Mouse (Mus musculus) hindbrain, embryonic 16.5 days (tissue): ENCODE results near the gene Sgsm3. TPM values are rescaled to one million over a fixed set of nuclear protein-coding genes. Genes with fewer than 3 reads are reported as not detected.

Experiments used
- ATAC-seq: fragments of 200-750 bp; cut with Nextera tagmentation; 2 replicates; pipeline ENCODE4 v1.8.0; 2017; ENCODE audit warnings: moderate TSS enrichment, moderate library complexity
- H3K27ac ChIP-seq: fragments of 300-500 bp; sonication (generic); 2 replicates; pipeline ENCODE4 v1.5.1; 2014; ENCODE audit warnings: low read depth, mild to moderate bottlenecking, control low read depth, low read length, moderate library complexity
- H3K27me3 ChIP-seq: fragments of 300-500 bp; sonication (generic); replicated peaks from 2 replicates; pipeline ENCODE4 v1.6.1; 2014; ENCODE audit warnings: low read length; ENCODE audit not compliant: control insufficient read depth, insufficient read depth
- H3K36me3 ChIP-seq: fragments of 300-500 bp; sonication (generic); 2 replicates; pipeline ENCODE4 v1.6.1; 2014; ENCODE audit warnings: mild to moderate bottlenecking, low read length, moderate library complexity, mixed read lengths; ENCODE audit not compliant: control insufficient read depth, insufficient read depth
- H3K4me1 ChIP-seq: fragments of 300-500 bp; sonication (generic); 2 replicates; pipeline ENCODE4 v1.6.1; 2014; ENCODE audit warnings: low read depth, low read length; ENCODE audit not compliant: control insufficient read depth, insufficient read depth
- H3K4me2 ChIP-seq: fragments of 300-500 bp; sonication (generic); 2 replicates; pipeline ENCODE4 v1.6.1; 2014; ENCODE audit warnings: mild to moderate bottlenecking, low read length, control low read depth, moderate library complexity
- H3K4me3 ChIP-seq: fragments of 300-500 bp; sonication (generic); 2 replicates; pipeline ENCODE4 v1.5.1; 2014; ENCODE audit warnings: mild to moderate bottlenecking, low read length, control low read depth, moderate library complexity
- H3K9ac ChIP-seq: fragments of 300-500 bp; sonication (generic); 2 replicates; pipeline ENCODE4 v1.6.1; 2014; ENCODE audit warnings: low read depth, mild to moderate bottlenecking, control low read depth, low read length, moderate library complexity
- H3K9me3 ChIP-seq: fragments of 300-500 bp; sonication (generic); 2 replicates; pipeline ENCODE4 v1.6.1; 2014; ENCODE audit warnings: mild to moderate bottlenecking, low read length, moderate library complexity; ENCODE audit not compliant: control insufficient read depth
- WGBS: fragments of 180-500 bp; shearing (Covaris S2); extraction: QIAGEN DNeasy Blood & Tissue Kit; methylation state at CpG from one replicate; pipeline ENCODE4 v1.1.7; 2014; 5-methylcytosine and 5-hydroxymethylcytosine counted together
- polyA plus RNA-seq: library from polyadenylated mRNA; unstranded; fragments of >200 nt; fragmentation: Nextera tagmentation; extraction: Ambion mirVana; gene quantifications from 2 replicates; pipeline ENCODE4 v1.2.1, GENCODE M21; 2015

The Sgsm3 gene
- polyA plus RNA-seq, 1 experiment from 2014 or later = 85.1 TPM

GRCm38 (mm10) chr15:81013186-81013585 lies 35.6 kb downstream of the Sgsm3 start:
- no peak overlapping the region for H3K4me3 ChIP-seq
- H3K9ac ChIP-seq = no peak overlapping the region
- 94% methylated on average over 7 of the region's 7 CpGs for WGBS
- ATAC-seq = no peak
- peaks cover 49% of the 10 kb centered on the region for H3K36me3 ChIP-seq
- H3K4me2 ChIP-seq = no peak overlapping the region
- H3K27me3 ChIP-seq = no peaks in the 10 kb centered on the region
- H3K4me1 ChIP-seq = no peaks in the 10 kb centered on the region
- H3K9me3 ChIP-seq = no peaks in the 10 kb centered on the region
- no peak overlapping the region for H3K27ac ChIP-seq

GRCm38 (mm10) chr15:81015068-81015744 lies 37.6 kb downstream of the Sgsm3 start:
- no peak for ATAC-seq
- Histone ChIP-seq H3K4me3 (no peak overlapping the region), H3K4me2 (no peak overlapping the region), H3K4me1 (no peaks in the 10 kb centered on the region), H3K27ac (no peak overlapping the region), H3K27me3 (no peaks in the 10 kb centered on the region), H3K36me3 (peaks cover 43% of the 10 kb centered on the region), H3K9me3 (no peaks in the 10 kb centered on the region), H3K9ac (no peak overlapping the region)
- 93% methylated on average over 5 of the region's 5 CpGs for WGBS

- no peaks in the 10 kb centered on the region for H3K27me3 ChIP-seq
- no peak overlapping the region for H3K4me3 ChIP-seq
- peaks cover 43% of the 10 kb centered on the region for H3K36me3 ChIP-seq
- H3K9ac ChIP-seq = no peak overlapping the region
- ATAC-seq = no peak
- no peaks in the 10 kb centered on the region for H3K9me3 ChIP-seq
- H3K27ac ChIP-seq = no peak overlapping the region
- 93% methylated on average over 10 of the region's 10 CpGs for WGBS
- H3K4me1 ChIP-seq = no peaks in the 10 kb centered on the region
- H3K4me2 ChIP-seq = no peak overlapping the region
These were observed 38.9 kb downstream of the Sgsm3 start for GRCm38 (mm10) chr15:81016488-81016887.

- H3K36me3 ChIP-seq = peaks cover 39% of the 10 kb centered on the region
- ATAC-seq = no peak
These were observed 39.7 kb downstream of the Sgsm3 start for GRCm38 (mm10) chr15:81017308-81017707.

GRCm38 (mm10) chr15:81021377-81021776 lies 43.8 kb downstream of the Sgsm3 start:
- WGBS = 88% methylated on average over 6 of the region's 6 CpGs
- no peaks in the 10 kb centered on the region for H3K4me1 ChIP-seq
- H3K4me2 ChIP-seq = no peak overlapping the region
- no peak for ATAC-seq
- no peak overlapping the region for H3K4me3 ChIP-seq
- H3K27ac ChIP-seq = no peak overlapping the region
- H3K27me3 ChIP-seq = no peaks in the 10 kb centered on the region
- H3K36me3 ChIP-seq = peaks cover 20% of the 10 kb centered on the region
- H3K9ac ChIP-seq = no peak overlapping the region
- no peaks in the 10 kb centered on the region for H3K9me3 ChIP-seq

More at GRCm38 (mm10) chr15:81017308-81017707, 39.7 kb downstream of the Sgsm3 start:
- Histone ChIP-seq H3K9ac (no peak overlapping the region), H3K27me3 (no peaks in the 10 kb centered on the region), H3K9me3 (no peaks in the 10 kb centered on the region), H3K4me1 (no peaks in the 10 kb centered on the region), H3K27ac (no peak overlapping the region), H3K4me2 (no peak overlapping the region), H3K4me3 (no peak overlapping the region)
- WGBS = 89% methylated on average over 7 of the region's 7 CpGs

- no peak overlapping the region for H3K4me3 ChIP-seq
- H3K27me3 ChIP-seq = no peaks in the 10 kb centered on the region
- 92% methylated on average over 7 of the region's 7 CpGs for WGBS
- H3K27ac ChIP-seq = no peak overlapping the region
- no peaks in the 10 kb centered on the region for H3K4me1 ChIP-seq
- no peaks in the 10 kb centered on the region for H3K9me3 ChIP-seq
- H3K9ac ChIP-seq = no peak overlapping the region
- ATAC-seq = no peak
- H3K36me3 ChIP-seq = peaks cover 15% of the 10 kb centered on the region; the same call in 1 of the 2 replicates
- H3K4me2 ChIP-seq = no peak overlapping the region
These were observed 44.9 kb downstream of the Sgsm3 start for GRCm38 (mm10) chr15:81022437-81022836.

- Histone ChIP-seq H3K36me3 (peaks cover 7% of the 10 kb centered on the region; the same call in 1 of the 2 replicates), H3K9ac (no peak overlapping the region), H3K27me3 (no peaks in the 10 kb centered on the region), H3K4me1 (peaks cover 3% of the 10 kb centered on the region; the same call in 1 of the 2 replicates), H3K4me2 (no peak overlapping the region), H3K4me3 (no peak overlapping the region), H3K9me3 (no peaks in the 10 kb centered on the region), H3K27ac (no peak overlapping the region)
- ATAC-seq = no peak
- WGBS = 92% methylated on average over 9 of the region's 9 CpGs
These were observed 46.3 kb downstream of the Sgsm3 start for GRCm38 (mm10) chr15:81023842-81024241.

GRCm38 (mm10) chr15:81026901-81027300 lies 49.3 kb downstream of the Sgsm3 start:
- H3K27me3 ChIP-seq = no peaks in the 10 kb centered on the region
- WGBS = 81% methylated on average over 5 of the region's 5 CpGs
- no peak overlapping the region for H3K4me3 ChIP-seq
- H3K27ac ChIP-seq = no peak overlapping the region; the same call in 1 of the 2 replicates
- peaks cover 3% of the 10 kb centered on the region; the same call in 1 of the 2 replicates for H3K4me1 ChIP-seq
- H3K9ac ChIP-seq = no peak overlapping the region
- H3K4me2 ChIP-seq = no peak overlapping the region
- H3K9me3 ChIP-seq = no peaks in the 10 kb centered on the region
- H3K36me3 ChIP-seq = no peaks in the 10 kb centered on the region
- ATAC-seq = no peak

GRCm38 (mm10) chr15:81027378-81028173 lies 50.0 kb downstream of the Sgsm3 start:
- Histone ChIP-seq H3K27me3 (no peaks in the 10 kb centered on the region), H3K4me1 (peaks cover 3% of the 10 kb centered on the region; the same call in 1 of the 2 replicates), H3K9ac (no peak overlapping the region), H3K4me3 (no peak overlapping the region), H3K27ac (peak overlapping the region; percentile 9; the same call in 1 of the 2 replicates), H3K9me3 (no peaks in the 10 kb centered on the region), H3K4me2 (no peak overlapping the region), H3K36me3 (no peaks in the 10 kb centered on the region)
- WGBS = 37% methylated on average over 8 of the region's 8 CpGs
- peak; percentile 68 for ATAC-seq
